Mouse (Mus musculus) midbrain, postnatal 0 days (tissue): ENCODE measurements around the gene Gm867. TPM values are rescaled to one million over a fixed set of nuclear protein-coding genes. Genes with fewer than 3 reads are reported as not detected.
A peak's percentile ranks its signal among the peaks of the same experiment; 100 is the strongest.

Source experiments
- ATAC-seq: fragments of 200-750 bp; cut with Nextera tagmentation; 2 replicates; pipeline ENCODE4 v1.8.0; 2017; ENCODE audit warnings: moderate number of reproducible peaks, mild to moderate bottlenecking, moderate TSS enrichment, moderate library complexity; ENCODE audit not compliant: low FRiP score
- DNase-seq: peaks from one replicate; pipeline ENCODE4 v3.0.0-alpha.2; 2015; ENCODE audit warnings: low spot score
- H3K27ac ChIP-seq: fragments of 300-500 bp; sonication (generic); 2 replicates; pipeline ENCODE4 v1.5.1; 2014; ENCODE audit warnings: low read depth, mild to moderate bottlenecking, low read length, mixed read lengths
- H3K27me3 ChIP-seq: fragments of 300-500 bp; sonication (generic); 2 replicates; pipeline ENCODE4 v1.6.1; 2014; ENCODE audit warnings: low read length, control low read depth, mixed read lengths; ENCODE audit not compliant: insufficient read depth
- H3K36me3 ChIP-seq: fragments of 300-500 bp; sonication (generic); 2 replicates; pipeline ENCODE4 v1.6.1; 2014; ENCODE audit warnings: low read length, control low read depth, mixed read lengths; ENCODE audit not compliant: insufficient read depth
- H3K4me1 ChIP-seq: fragments of 300-500 bp; sonication (generic); 2 replicates; pipeline ENCODE4 v1.6.1; 2014; ENCODE audit warnings: mild to moderate bottlenecking, control low read depth, antibody characterized with exemption, low read length, mixed read lengths; ENCODE audit not compliant: insufficient read depth
- H3K4me2 ChIP-seq: fragments of 300-500 bp; sonication (generic); 2 replicates; pipeline ENCODE4 v1.6.1; 2014; ENCODE audit warnings: low read depth, mild to moderate bottlenecking, low read length, mixed read lengths; ENCODE audit not compliant: poor library complexity, severe bottlenecking
- H3K4me3 ChIP-seq: fragments of 300-500 bp; sonication (generic); 2 replicates; pipeline ENCODE4 v1.5.1; 2014; ENCODE audit warnings: low read depth, mild to moderate bottlenecking, low read length, moderate library complexity
- H3K9ac ChIP-seq: fragments of 300-500 bp; sonication (generic); replicated peaks from 2 replicates; pipeline ENCODE4 v1.6.1; 2014; ENCODE audit warnings: mild to moderate bottlenecking, low read length, moderate library complexity, mixed read lengths; ENCODE audit not compliant: poor library complexity, severe bottlenecking
- H3K9me3 ChIP-seq: fragments of 300-500 bp; sonication (generic); 2 replicates; pipeline ENCODE4 v1.6.1; 2016; ENCODE audit warnings: low read length, control low read depth
- CTCF ChIP-seq: IDR thresholded peaks from 2 replicates; pipeline ENCODE4 v1.5.1; 2016; ENCODE audit warnings: antibody characterized with exemption, mild to moderate bottlenecking
- WGBS: fragments of 180-500 bp; shearing (Covaris S2); extraction: QIAGEN DNeasy Blood & Tissue Kit; methylation state at CpG from one replicate; pipeline ENCODE4 v1.1.7; 2014; 5-methylcytosine and 5-hydroxymethylcytosine counted together
- polyA plus RNA-seq: library from polyadenylated mRNA; unstranded; fragments of >200 nt; fragmentation: Nextera tagmentation; extraction: Ambion mirVana; gene quantifications from 2 replicates; pipeline ENCODE4 v1.2.1, GENCODE M21; 2015
- total RNA-seq: library from RNA; depleted of rRNA; stranded (reverse); fragments of >200 nt; gene quantifications from 2 replicates; pipeline ENCODE4 v1.2.3, GENCODE M21; 2014; rRNA removed

The Gm867 gene
- 0.88 and 1.7 TPM in 2 replicates for total RNA-seq
- polyA plus RNA-seq = 1.6 TPM in 2 replicates

- TF ChIP-seq CTCF = no peak
- Histone ChIP-seq H3K36me3 (no peaks in the 10 kb centered on the region), H3K9ac (no peak within 1 kb of the TSS), H3K4me3 (no peak within 1 kb of the TSS), H3K4me2 (no peak within 1 kb of the TSS), H3K27me3 (no peaks in the 10 kb centered on the region), H3K9me3 (no peaks in the 10 kb centered on the region), H3K27ac (no peak within 1 kb of the TSS), H3K4me1 (no peaks in the 10 kb centered on the region)
- 70% methylated on average over 5 of the region's 5 CpGs for WGBS
- ATAC-seq (no peak), DNase-seq (no peak)
These were observed at the start of gene Gm867 for GRCm38 (mm10) chr10:75940520-75940919. Gene Gm867, minus strand, starts transcription at chr10:75940672.

GRCm38 (mm10) chr10:75979432-75979831 lies 39.0 kb upstream of the Gm867 start:
- no peaks in the 10 kb centered on the region for H3K9me3 ChIP-seq
- TF ChIP-seq CTCF = no peak
- H3K27ac ChIP-seq = no peak overlapping the region
- WGBS = 93% methylated on average over 3 of the region's 3 CpGs
- H3K4me1 ChIP-seq = no peaks in the 10 kb centered on the region
- H3K4me2 ChIP-seq = no peak overlapping the region
- H3K4me3 ChIP-seq = no peak overlapping the region
- no peaks in the 10 kb centered on the region for H3K27me3 ChIP-seq
- DNase-seq = no peak
- no peak for ATAC-seq
- no peaks in the 10 kb centered on the region for H3K36me3 ChIP-seq
- H3K9ac ChIP-seq = no peak overlapping the region

GRCm38 (mm10) chr10:75978835-75979157 lies 38.3 kb upstream of the Gm867 start:
- Histone ChIP-seq H3K9ac (no peak overlapping the region), H3K4me1 (no peaks in the 10 kb centered on the region), H3K4me2 (no peak overlapping the region), H3K27me3 (no peaks in the 10 kb centered on the region), H3K36me3 (no peaks in the 10 kb centered on the region), H3K9me3 (no peaks in the 10 kb centered on the region), H3K27ac (no peak overlapping the region), H3K4me3 (no peak overlapping the region)
- ATAC-seq (no peak), DNase-seq (no peak)
- no peak for TF ChIP-seq CTCF
- 80% methylated on average over 5 of the region's 5 CpGs for WGBS

- no peak overlapping the region for H3K27ac ChIP-seq
- H3K9ac ChIP-seq = no peak overlapping the region
- no peak overlapping the region for H3K4me3 ChIP-seq
- TF ChIP-seq CTCF = no peak
- H3K27me3 ChIP-seq = no peaks in the 10 kb centered on the region
- DNase-seq = peak; percentile 12
- H3K4me1 ChIP-seq = no peaks in the 10 kb centered on the region
- H3K36me3 ChIP-seq = no peaks in the 10 kb centered on the region
- H3K9me3 ChIP-seq = no peaks in the 10 kb centered on the region
- ATAC-seq = no peak
- WGBS = 48% methylated on average over 10 of the region's 10 CpGs
- no peak overlapping the region for H3K4me2 ChIP-seq
These were observed 37.8 kb upstream of the Gm867 start for GRCm38 (mm10) chr10:75978119-75978834.

- 0 out of 2 replicates have a peak, but pooled peaks cover 4% of the 10 kb centered on the region for H3K9me3 ChIP-seq
- no peaks in the 10 kb centered on the region for H3K36me3 ChIP-seq
- no peak overlapping the region for H3K4me2 ChIP-seq
- no peak for DNase-seq
- 78% methylated on average over 5 of the region's 5 CpGs for WGBS
- no peaks in the 10 kb centered on the region for H3K27me3 ChIP-seq
- peak; percentile 73 for TF ChIP-seq CTCF
- H3K4me3 ChIP-seq = no peak overlapping the region
- H3K4me1 ChIP-seq = no peaks in the 10 kb centered on the region
- no peak for ATAC-seq
- H3K27ac ChIP-seq = no peak overlapping the region
- no peak overlapping the region for H3K9ac ChIP-seq
These were observed 34.7 kb upstream of the Gm867 start for GRCm38 (mm10) chr10:75975216-75975615.

- WGBS = 94% methylated on average over 10 of the region's 10 CpGs
- Histone ChIP-seq H3K4me2 (no peak overlapping the region), H3K27me3 (no peaks in the 10 kb centered on the region), H3K9me3 (0 out of 2 replicates have a peak, but pooled peaks cover 4% of the 10 kb centered on the region), H3K36me3 (no peaks in the 10 kb centered on the region), H3K9ac (no peak overlapping the region), H3K4me1 (no peaks in the 10 kb centered on the region), H3K4me3 (no peak overlapping the region), H3K27ac (no peak overlapping the region)
- TF ChIP-seq CTCF = no peak
- ATAC-seq (no peak), DNase-seq (no peak)
These were observed 33.4 kb upstream of the Gm867 start for GRCm38 (mm10) chr10:75973846-75974245.
